Mouse (Mus musculus): ENCODE data around the gene Nutm2. TPM values are rescaled to one million over a fixed set of nuclear protein-coding genes. Genes with fewer than 3 reads are reported as not detected.

Nutm2 gene
- polyA plus RNA-seq (2014; fragmentation: Illumina TruSeq; extraction: RNeasy Lipid Tissue Mini Kit (QIAGEN cat#74804); ENCODE audit: low read depth, low replicate concordance), result not detected

GRCm38 (mm10) chr13:50467007-50467406 lies at the start of gene Nutm2:
Gene Nutm2, plus strand, starts transcription at chr13:50467307.

GRCm38 (mm10) chr13:50417389-50418183 lies 49.5 kb upstream of the Nutm2 start, which contains the start of gene Fbxw17:
Gene Fbxw17, plus strand, starts transcription at chr13:50417864.

GRCm38 (mm10) chr13:50443812-50444211 lies 23.3 kb upstream of the Nutm2 start, which contains the start of gene Gm47429:
Gene Gm47429, minus strand, starts transcription at chr13:50443912.

Other genes starting within 250 kb of the Nutm2 start
- gene Gm906, start 217.0 kb upstream of the Nutm2 start, polyA plus RNA-seq (2014; fragmentation: Illumina TruSeq; extraction: RNeasy Lipid Tissue Mini Kit (QIAGEN cat#74804); ENCODE audit: low read depth, low replicate concordance), result not detected
- gene Fbxw17, start 49.4 kb upstream of the Nutm2 start, polyA plus RNA-seq (2014; fragmentation: Illumina TruSeq; extraction: RNeasy Lipid Tissue Mini Kit (QIAGEN cat#74804); ENCODE audit: low read depth, low replicate concordance), result 7.8 TPM
- not detected for gene Gm47429, start 23.4 kb upstream of the Nutm2 start, polyA plus RNA-seq (2014; fragmentation: Illumina TruSeq; extraction: RNeasy Lipid Tissue Mini Kit (QIAGEN cat#74804); ENCODE audit: low read depth, low replicate concordance)
- gene Gm904, start 175.9 kb downstream of the Nutm2 start, polyA plus RNA-seq (2014; fragmentation: Illumina TruSeq; extraction: RNeasy Lipid Tissue Mini Kit (QIAGEN cat#74804); ENCODE audit: low read depth, low replicate concordance), result not detected
- gene Gm8765, start 231.0 kb downstream of the Nutm2 start, polyA plus RNA-seq (2014; fragmentation: Illumina TruSeq; extraction: RNeasy Lipid Tissue Mini Kit (QIAGEN cat#74804); ENCODE audit: low read depth, low replicate concordance), result not detected

Measured in heart, adult 10 weeks (tissue).